Mouse (Mus musculus): ENCODE data around the gene Gck. TPM values are rescaled to one million over a fixed set of nuclear protein-coding genes. Genes with fewer than 3 reads are reported as not detected.
"Not testable (repeated sequence)": the region's sequence is repeated elsewhere in the genome, so short reads cannot be mapped to it uniquely, and the experiment has no call there.

The Gck gene
- polyA plus RNA-seq, 1 experiment from 2014 or later, result 3.0 TPM

GRCm38 (mm10) chr11:5954435-5954834, 4.6 kb upstream of the Gck start:
- ATAC-seq (ENCODE audit: low FRiP score, low read depth), result no peak
- no peak overlapping the region for H3K9ac ChIP-seq (replicated peaks)
- 80% methylated on average over 5 of the region's 5 CpGs for WGBS
- peaks cover 4% of the 10 kb centered on the region for H3K36me3 ChIP-seq
- H3K27ac ChIP-seq (replicated peaks), result no peak overlapping the region
- peaks cover 23% of the 10 kb centered on the region for H3K4me1 ChIP-seq
- H3K9me3 ChIP-seq, result no peaks in the 10 kb centered on the region
- no peak overlapping the region for H3K4me2 ChIP-seq (replicated peaks)
- no peaks in the 10 kb centered on the region for H3K27me3 ChIP-seq
- no peak overlapping the region for H3K4me3 ChIP-seq

DNA sequence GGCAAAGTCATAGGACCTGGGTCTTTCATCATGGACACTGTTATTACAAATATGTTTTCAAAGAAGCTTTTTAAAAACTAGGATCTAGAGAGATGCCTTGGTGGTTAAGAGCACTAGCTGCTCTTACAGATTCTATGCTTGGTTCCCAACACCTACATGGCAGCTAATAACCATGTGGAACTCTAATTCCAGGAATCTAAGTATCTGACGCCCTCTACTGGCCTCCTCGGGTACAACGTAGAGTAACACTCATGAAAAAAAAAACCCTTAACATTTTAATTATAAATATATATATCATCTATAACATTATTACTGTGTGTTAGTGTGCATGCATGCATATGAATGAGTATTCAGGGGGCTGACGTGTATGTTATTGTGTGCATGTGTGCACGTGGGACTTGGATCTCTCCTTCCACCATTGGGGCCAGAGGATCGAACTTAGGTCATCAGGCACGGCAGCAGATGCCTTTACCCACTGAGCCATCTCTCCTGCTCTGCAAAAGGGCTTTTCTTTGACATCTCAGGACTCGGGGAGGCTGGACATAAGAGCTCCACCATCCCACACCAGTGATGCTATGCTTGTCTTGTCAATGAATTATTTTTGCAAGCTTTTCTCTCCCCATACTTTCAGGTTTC, 3.4 kb upstream of the Gck start:
- H3K36me3 ChIP-seq, result no peaks in the 10 kb centered on the region
- no peak overlapping the region for H3K4me2 ChIP-seq (replicated peaks)
- H3K4me3 ChIP-seq, result no peak overlapping the region
- no peak overlapping the region for H3K27ac ChIP-seq (replicated peaks)
- no peaks in the 10 kb centered on the region for H3K27me3 ChIP-seq
- WGBS, result 38% methylated on average over 8 of the region's 8 CpGs
- no peak for ATAC-seq (ENCODE audit: low FRiP score, low read depth)
- no peaks in the 10 kb centered on the region for H3K9me3 ChIP-seq
- peaks cover 24% of the 10 kb centered on the region for H3K4me1 ChIP-seq
- no peak overlapping the region for H3K9ac ChIP-seq (replicated peaks)

- H3K9me3 ChIP-seq, result no peaks in the 10 kb centered on the region
- no peaks in the 10 kb centered on the region for H3K36me3 ChIP-seq
- WGBS, result 90% methylated on average over 5 of the region's 5 CpGs
- no peak overlapping the region for H3K27ac ChIP-seq (replicated peaks)
- H3K4me1 ChIP-seq, result peaks cover 24% of the 10 kb centered on the region
- no peak overlapping the region for H3K4me2 ChIP-seq (replicated peaks)
- no peak overlapping the region for H3K4me3 ChIP-seq
- no peak for ATAC-seq (ENCODE audit: low FRiP score, low read depth)
- H3K9ac ChIP-seq (replicated peaks), result no peak overlapping the region
- H3K27me3 ChIP-seq, result no peaks in the 10 kb centered on the region
Measured at GRCm38 (mm10) chr11:5952501-5952900, 2.6 kb upstream of the Gck start.

DNA sequence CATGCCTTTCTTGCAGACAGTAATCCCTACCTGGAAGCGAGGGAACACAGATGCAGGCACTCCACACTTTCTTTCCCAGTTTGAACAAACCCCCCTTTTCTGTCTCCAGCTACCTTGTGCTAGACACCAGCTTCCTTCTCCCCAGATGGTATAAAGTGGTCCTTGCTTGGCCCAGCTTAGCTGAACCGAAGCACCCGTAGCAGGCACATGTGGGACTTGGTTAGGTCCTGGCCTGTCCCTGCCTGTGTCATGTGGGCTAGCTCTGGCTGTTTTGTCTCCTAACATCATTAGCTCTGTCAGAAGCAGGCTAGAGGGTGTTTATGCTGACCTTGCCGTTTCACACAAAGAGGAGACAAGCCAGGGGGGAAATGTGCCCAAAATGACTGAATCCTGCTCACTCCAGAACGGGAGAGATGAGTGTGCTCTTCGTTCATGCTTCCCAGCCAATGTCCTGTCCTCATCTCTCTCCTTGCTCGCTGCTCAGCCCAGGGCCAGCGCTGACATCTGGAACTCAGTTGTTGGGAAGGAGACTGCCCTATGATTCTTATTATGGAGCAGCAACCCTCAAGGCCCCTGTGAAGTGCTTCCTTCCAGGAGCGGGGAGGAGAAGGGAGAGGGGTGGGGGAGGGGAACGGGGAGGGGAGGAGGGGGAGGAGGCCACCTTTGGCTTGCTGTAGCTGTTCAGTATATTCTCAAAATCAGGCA, 1.2 kb downstream of the Gck start:
- WGBS, result 64% methylated on average over 10 of the region's 10 CpGs
- Histone ChIP-seq H3K4me1 (peaks cover 8% of the 10 kb centered on the region), H3K9ac (replicated peaks) (no peak overlapping the region), H3K27ac (replicated peaks) (no peak overlapping the region), H3K9me3 (no peaks in the 10 kb centered on the region), H3K4me3 (no peak overlapping the region), H3K27me3 (no peaks in the 10 kb centered on the region), H3K36me3 (no peaks in the 10 kb centered on the region), H3K4me2 (replicated peaks) (no peak overlapping the region)
- ATAC-seq (ENCODE audit: low FRiP score, low read depth), result no peak

GRCm38 (mm10) chr11:5947796-5948195, 2.1 kb downstream of the Gck start:
- no peaks in the 10 kb centered on the region for H3K36me3 ChIP-seq
- no peaks in the 10 kb centered on the region for H3K9me3 ChIP-seq
- no peak overlapping the region for H3K9ac ChIP-seq (replicated peaks)
- H3K27me3 ChIP-seq, result no peaks in the 10 kb centered on the region
- 73% methylated on average over 4 of the region's 4 CpGs for WGBS
- peaks cover 8% of the 10 kb centered on the region for H3K4me1 ChIP-seq
- H3K4me2 ChIP-seq (replicated peaks), result no peak overlapping the region
- no peak for ATAC-seq (ENCODE audit: low FRiP score, low read depth)
- no peak overlapping the region for H3K27ac ChIP-seq (replicated peaks)
- no peak overlapping the region for H3K4me3 ChIP-seq

GRCm38 (mm10) chr11:5945096-5945495, 4.8 kb downstream of the Gck start:
- no peak overlapping the region for H3K9ac ChIP-seq (replicated peaks)
- no peaks in the 10 kb centered on the region for H3K9me3 ChIP-seq
- H3K36me3 ChIP-seq, result no peaks in the 10 kb centered on the region
- no peak overlapping the region for H3K4me3 ChIP-seq
- WGBS, result 85% methylated on average over 2 of the region's 2 CpGs
- no peaks in the 10 kb centered on the region for H3K27me3 ChIP-seq
- H3K4me2 ChIP-seq (replicated peaks), result no peak overlapping the region
- no peak overlapping the region for H3K27ac ChIP-seq (replicated peaks)
- peaks cover 7% of the 10 kb centered on the region for H3K4me1 ChIP-seq
- ATAC-seq (ENCODE audit: low FRiP score, low read depth), result no peak

DNA sequence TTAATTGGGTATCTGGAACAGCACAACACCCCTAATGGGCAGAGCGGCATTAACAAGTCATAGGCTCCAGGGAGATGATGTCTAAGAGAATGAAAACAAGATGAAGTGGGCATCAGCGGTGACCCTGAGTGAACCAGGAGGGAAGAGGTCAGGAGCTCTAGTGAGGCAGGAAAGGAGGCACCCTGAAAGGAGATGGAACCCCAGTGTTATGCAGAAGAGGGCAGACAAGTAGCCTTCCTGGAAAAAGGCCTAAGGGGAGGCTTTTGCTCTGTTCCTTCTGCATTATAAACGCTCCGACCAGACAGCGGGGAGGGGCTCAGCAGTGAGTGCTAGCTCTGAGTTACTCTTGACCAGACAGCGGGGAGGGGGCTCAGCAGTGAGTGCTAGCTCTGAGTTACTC, 6.9 kb downstream of the Gck start:
- Histone ChIP-seq H3K4me2 (replicated peaks) (no peak overlapping the region), H3K36me3 (no peaks in the 10 kb centered on the region), H3K9ac (replicated peaks) (no peak overlapping the region), H3K4me1 (no peaks in the 10 kb centered on the region), H3K27me3 (no peaks in the 10 kb centered on the region), H3K4me3 (no peak overlapping the region), H3K27ac (replicated peaks) (no peak overlapping the region), H3K9me3 (no peaks in the 10 kb centered on the region)
- 64% methylated on average over 6 of the region's 6 CpGs for WGBS
- no peak for ATAC-seq (ENCODE audit: low FRiP score, low read depth)

GRCm38 (mm10) chr11:5934531-5934930, 15.3 kb downstream of the Gck start:
- H3K27ac ChIP-seq (replicated peaks); H3K4me1 ChIP-seq; H3K27me3 ChIP-seq; H3K36me3 ChIP-seq; H3K9me3 ChIP-seq; ATAC-seq (ENCODE audit: low FRiP score, low read depth); H3K4me3 ChIP-seq; H3K9ac ChIP-seq (replicated peaks); H3K4me2 ChIP-seq (replicated peaks): not testable (repeated sequence)
- 95% methylated on average over 11 of the region's 11 CpGs for WGBS

DNA sequence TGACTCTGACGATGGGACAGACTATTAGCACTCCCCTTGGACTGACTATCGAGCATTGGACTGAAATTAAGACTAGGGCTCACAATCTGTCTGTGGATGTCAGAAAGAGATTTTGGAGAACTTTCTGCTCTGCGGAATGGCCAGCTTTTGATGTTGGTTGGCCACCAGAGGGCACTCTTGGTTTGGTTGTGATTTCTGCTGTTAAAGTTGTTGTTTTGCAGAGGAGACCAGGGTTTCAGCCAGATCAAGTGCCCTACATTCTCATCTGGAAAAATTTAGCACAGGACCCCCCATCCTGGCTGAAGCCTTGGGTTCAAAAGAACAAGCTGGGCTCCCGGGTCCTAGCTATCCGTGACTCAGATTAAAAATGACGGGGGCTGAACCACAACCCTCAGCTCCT, 17.9 kb downstream of the Gck start:
- not testable (repeated sequence) for H3K4me1 ChIP-seq; H3K4me2 ChIP-seq (replicated peaks); H3K9ac ChIP-seq (replicated peaks); ATAC-seq (ENCODE audit: low FRiP score, low read depth); H3K9me3 ChIP-seq; H3K4me3 ChIP-seq; H3K27me3 ChIP-seq; H3K36me3 ChIP-seq; H3K27ac ChIP-seq (replicated peaks)
- 87% methylated on average over 6 of the region's 6 CpGs for WGBS

GRCm38 (mm10) chr11:5930578-5930977, 19.3 kb downstream of the Gck start:
- WGBS, result 58% methylated on average over 1 of the region's 1 CpGs
- no peak overlapping the region for H3K4me2 ChIP-seq (replicated peaks)
- H3K4me1 ChIP-seq, result no peaks in the 10 kb centered on the region
- H3K4me3 ChIP-seq, result no peak overlapping the region
- H3K36me3 ChIP-seq, result no peaks in the 10 kb centered on the region
- H3K27ac ChIP-seq (replicated peaks), result no peak overlapping the region
- no peaks in the 10 kb centered on the region for H3K9me3 ChIP-seq
- no peak for ATAC-seq (ENCODE audit: low FRiP score, low read depth)
- no peaks in the 10 kb centered on the region for H3K27me3 ChIP-seq
- H3K9ac ChIP-seq (replicated peaks), result no peak overlapping the region

GRCm38 (mm10) chr11:5926696-5927220, 23.1 kb downstream of the Gck start:
- Histone ChIP-seq H3K4me3 (no peak overlapping the region), H3K27me3 (no peaks in the 10 kb centered on the region), H3K36me3 (no peaks in the 10 kb centered on the region), H3K9me3 (no peaks in the 10 kb centered on the region), H3K4me1 (no peaks in the 10 kb centered on the region), H3K4me2 (replicated peaks) (no peak overlapping the region), H3K27ac (replicated peaks) (no peak overlapping the region), H3K9ac (replicated peaks) (no peak overlapping the region)
- WGBS, result 86% methylated on average over 3 of the region's 3 CpGs
- ATAC-seq (ENCODE audit: low FRiP score, low read depth), result no peak

DNA sequence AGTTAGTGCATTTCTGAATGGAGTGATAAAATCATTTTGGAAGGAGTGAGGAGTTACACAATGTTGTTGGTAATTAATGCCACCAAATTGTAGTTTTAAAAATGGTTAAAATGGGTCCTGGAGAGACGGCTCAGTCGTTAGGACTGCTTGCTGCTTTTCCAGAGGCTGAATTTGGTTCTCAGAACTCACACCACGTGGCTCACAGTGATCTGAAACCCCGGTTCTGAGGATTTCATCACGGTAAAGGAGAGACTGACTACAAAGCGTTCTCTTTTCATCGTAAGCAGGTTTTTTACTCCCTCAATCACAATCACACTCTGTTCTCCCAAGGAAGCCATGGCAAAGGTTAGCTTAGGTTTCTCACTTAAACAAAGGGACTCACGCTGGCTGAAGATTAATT, 25.2 kb downstream of the Gck start:
- 66% methylated on average over 8 of the region's 8 CpGs for WGBS
- Histone ChIP-seq H3K9ac (replicated peaks) (no peak overlapping the region), H3K4me1 (no peaks in the 10 kb centered on the region), H3K9me3 (no peaks in the 10 kb centered on the region), H3K27me3 (no peaks in the 10 kb centered on the region), H3K4me3 (no peak overlapping the region), H3K27ac (replicated peaks) (no peak overlapping the region), H3K4me2 (replicated peaks) (no peak overlapping the region), H3K36me3 (no peaks in the 10 kb centered on the region)
- no peak for ATAC-seq (ENCODE audit: low FRiP score, low read depth)

Data from midbrain, embryonic 12.5 days (tissue).